Mouse (Mus musculus): ENCODE data around the gene Stk25.

DNA sequence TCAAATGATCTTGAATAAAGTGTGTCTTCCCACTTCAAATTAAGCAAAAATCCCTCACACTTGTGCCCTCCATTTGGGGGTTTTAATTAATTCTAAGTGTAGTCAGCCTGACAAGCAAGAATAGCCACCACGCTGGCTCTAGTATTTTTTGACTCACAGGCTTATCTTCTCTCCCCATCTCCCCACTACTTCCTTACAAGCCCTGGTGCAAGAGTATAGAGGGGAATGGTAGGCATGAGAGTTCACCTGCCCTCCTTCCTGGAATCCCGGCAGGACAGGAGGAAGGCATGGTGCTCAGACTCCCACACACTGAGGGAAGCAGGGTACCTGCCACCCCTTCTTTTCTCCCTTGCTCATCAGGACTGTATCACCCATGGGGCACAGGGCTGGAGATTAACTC is 4.2 kb downstream of the Stk25 start:
- TF ChIP-seq CTCF (IDR thresholded peaks at IDR 0.05; ENCODE audit: low read depth) = no peak
- no peak for TF ChIP-seq EP300 (IDR thresholded peaks at IDR 0.05; ENCODE audit: low read depth)

Measured in liver, embryonic 14.5 days (tissue).